Mouse (Mus musculus): ENCODE measurements around the gene Fscn3. TPM values are rescaled to one million over a fixed set of nuclear protein-coding genes. Genes with fewer than 3 reads are reported as not detected.

Fscn3 gene
- total RNA-seq (2014; fragmentation: Nextera tagmentation) (0.32 and 0.48 TPM in 2 replicates), total RNA-seq (2017) (not detected in 2 replicates)

GRCm38 (mm10) chr6:28427096-28427839, at the start of gene Fscn3:
Fscn3 (plus strand) TSS chr6:28427789.
- ATAC-seq (replicated peaks; ENCODE audit: low FRiP score, low TSS enrichment, poor library complexity, severe bottlenecking), result no peak

GRCm38 (mm10) chr6:28381983-28382382, 45.6 kb upstream of the Fscn3 start:
- peak; percentile 70 for ATAC-seq (replicated peaks; ENCODE audit: low FRiP score, low TSS enrichment, poor library complexity, severe bottlenecking)

GRCm38 (mm10) chr6:28385169-28385568, 42.4 kb upstream of the Fscn3 start:
- ATAC-seq (replicated peaks; ENCODE audit: low FRiP score, low TSS enrichment, poor library complexity, severe bottlenecking), result no peak

GRCm38 (mm10) chr6:28389038-28389437, 38.6 kb upstream of the Fscn3 start:
- no peak for ATAC-seq (replicated peaks; ENCODE audit: low FRiP score, low TSS enrichment, poor library complexity, severe bottlenecking)

- no peak for ATAC-seq (replicated peaks; ENCODE audit: low FRiP score, low TSS enrichment, poor library complexity, severe bottlenecking)
Observed at GRCm38 (mm10) chr6:28396051-28396852, 31.3 kb upstream of the Fscn3 start.

- ATAC-seq (replicated peaks; ENCODE audit: low FRiP score, low TSS enrichment, poor library complexity, severe bottlenecking), result peak; percentile 80
Observed at GRCm38 (mm10) chr6:28396853-28397457, 30.6 kb upstream of the Fscn3 start.

- peak; percentile 51 for ATAC-seq (replicated peaks; ENCODE audit: low FRiP score, low TSS enrichment, poor library complexity, severe bottlenecking)
Observed at GRCm38 (mm10) chr6:28397681-28398203, 29.8 kb upstream of the Fscn3 start, which contains the start of gene Zfp800. Zfp800 (minus strand) TSS chr6:28398005.

- no peak for ATAC-seq (replicated peaks; ENCODE audit: low FRiP score, low TSS enrichment, poor library complexity, severe bottlenecking)
Observed at GRCm38 (mm10) chr6:28398726-28399125, 28.9 kb upstream of the Fscn3 start.

- no peak for ATAC-seq (replicated peaks; ENCODE audit: low FRiP score, low TSS enrichment, poor library complexity, severe bottlenecking)
Observed at GRCm38 (mm10) chr6:28399791-28400190, 27.8 kb upstream of the Fscn3 start.

- ATAC-seq (replicated peaks; ENCODE audit: low FRiP score, low TSS enrichment, poor library complexity, severe bottlenecking), result peak; percentile 63
Observed at GRCm38 (mm10) chr6:28410053-28410452, 17.5 kb upstream of the Fscn3 start.

GRCm38 (mm10) chr6:28411236-28411635, 16.4 kb upstream of the Fscn3 start:
- no peak for ATAC-seq (replicated peaks; ENCODE audit: low FRiP score, low TSS enrichment, poor library complexity, severe bottlenecking)

GRCm38 (mm10) chr6:28416981-28417380, 10.6 kb upstream of the Fscn3 start:
- ATAC-seq (replicated peaks; ENCODE audit: low FRiP score, low TSS enrichment, poor library complexity, severe bottlenecking), result no peak

- no peak for ATAC-seq (replicated peaks; ENCODE audit: low FRiP score, low TSS enrichment, poor library complexity, severe bottlenecking)
Observed at GRCm38 (mm10) chr6:28418449-28418848, 9.1 kb upstream of the Fscn3 start.

- 0 out of 2 replicates have a peak, but pooled peaks have one; percentile 6 for ATAC-seq (replicated peaks; ENCODE audit: low FRiP score, low TSS enrichment, poor library complexity, severe bottlenecking)
Observed at GRCm38 (mm10) chr6:28419673-28420072, 7.9 kb upstream of the Fscn3 start.

- ATAC-seq (replicated peaks; ENCODE audit: low FRiP score, low TSS enrichment, poor library complexity, severe bottlenecking), result no peak
Observed at GRCm38 (mm10) chr6:28420361-28420760, 7.2 kb upstream of the Fscn3 start.

GRCm38 (mm10) chr6:28420865-28421264, 6.7 kb upstream of the Fscn3 start:
- ATAC-seq (replicated peaks; ENCODE audit: low FRiP score, low TSS enrichment, poor library complexity, severe bottlenecking), result no peak

- peak; percentile 85 for ATAC-seq (replicated peaks; ENCODE audit: low FRiP score, low TSS enrichment, poor library complexity, severe bottlenecking)
Observed at GRCm38 (mm10) chr6:28421469-28422000, 6.1 kb upstream of the Fscn3 start.

- no peak for ATAC-seq (replicated peaks; ENCODE audit: low FRiP score, low TSS enrichment, poor library complexity, severe bottlenecking)
Observed at GRCm38 (mm10) chr6:28422651-28423290, 4.8 kb upstream of the Fscn3 start.

GRCm38 (mm10) chr6:28423313-28423712, 4.3 kb upstream of the Fscn3 start, which contains the start of gene Arf5:
Arf5 (plus strand) TSS chr6:28423560.
- ATAC-seq (replicated peaks; ENCODE audit: low FRiP score, low TSS enrichment, poor library complexity, severe bottlenecking), result peak; percentile 29

All from megakaryocyte-erythroid progenitor cell, adult 5-6 weeks (primary cell).